Mouse (Mus musculus) gastrocnemius, postnatal 4 days (tissue): ENCODE measurements around the gene Nav2. TPM values are rescaled to one million over a fixed set of nuclear protein-coding genes. Genes with fewer than 3 reads are reported as not detected.

Experiments
- DNase-seq, 2 experiments: peaks; one replicate each; pipeline ENCODE4 v3.0.0; 2021 to 2022; ENCODE audit warnings: low spot score in 2 of 2, mixed read lengths in 2 of 2
- total RNA-seq, 2 experiments: library from RNA; stranded (reverse); gene quantifications; 2 replicates each; pipeline ENCODE4 v1.2.3; 2021

The Nav2 gene
- total RNA-seq, 2 experiments from 2014 or later: 79.5 to 86.2 TPM

GRCm38 (mm10) chr7:49145749-49146670 lies 237.5 kb downstream of the Nav2 start:
- DNase-seq: no peak

- no peak for DNase-seq
Measured at GRCm38 (mm10) chr7:49152297-49152696, 243.8 kb downstream of the Nav2 start.

GRCm38 (mm10) chr7:49152713-49153112 lies 244.2 kb downstream of the Nav2 start:
- DNase-seq: no peak

- no peak for DNase-seq
Measured at GRCm38 (mm10) chr7:49158641-49159381, 250.3 kb downstream of the Nav2 start.

- no peak for DNase-seq
Measured at GRCm38 (mm10) chr7:49159646-49160555, 251.4 kb downstream of the Nav2 start.

- DNase-seq: no peak
Measured at GRCm38 (mm10) chr7:49162079-49162478, 253.6 kb downstream of the Nav2 start.

GRCm38 (mm10) chr7:49163789-49164188 lies 255.3 kb downstream of the Nav2 start:
- DNase-seq: no peak

GRCm38 (mm10) chr7:49164868-49165267 lies 256.4 kb downstream of the Nav2 start:
- DNase-seq: no peak

GRCm38 (mm10) chr7:49172926-49173325 lies 264.4 kb downstream of the Nav2 start:
- no peak for DNase-seq

GRCm38 (mm10) chr7:49175784-49176409 lies 267.4 kb downstream of the Nav2 start:
- no peak for DNase-seq

GRCm38 (mm10) chr7:49176590-49177201 lies 268.2 kb downstream of the Nav2 start:
- no peak for DNase-seq

- DNase-seq: no peak
Measured at GRCm38 (mm10) chr7:49178217-49178616, 269.7 kb downstream of the Nav2 start.

- DNase-seq: no peak
Measured at GRCm38 (mm10) chr7:49181010-49181409, 272.5 kb downstream of the Nav2 start.

GRCm38 (mm10) chr7:49182427-49182826 lies 273.9 kb downstream of the Nav2 start:
- no peak for DNase-seq

GRCm38 (mm10) chr7:49183696-49184095 lies 275.2 kb downstream of the Nav2 start:
- no peak for DNase-seq

- no peak for DNase-seq
Measured at GRCm38 (mm10) chr7:49185991-49186390, 277.5 kb downstream of the Nav2 start.

GRCm38 (mm10) chr7:49189364-49189763 lies 280.8 kb downstream of the Nav2 start:
- DNase-seq: no peak

GRCm38 (mm10) chr7:49190231-49190985 lies 281.9 kb downstream of the Nav2 start:
- no peak for DNase-seq

GRCm38 (mm10) chr7:49191081-49191678 lies 282.7 kb downstream of the Nav2 start:
- DNase-seq: no peak
